Mouse (Mus musculus) liver, embryonic 14.5 days (tissue): ENCODE results near the gene Lama2. TPM values are rescaled to one million over a fixed set of nuclear protein-coding genes. Genes with fewer than 3 reads are reported as not detected.

Experiments used
- ATAC-seq: fragments of 200-750 bp; cut with Nextera tagmentation; 2 replicates; pipeline ENCODE4 v1.8.0; 2017; ENCODE audit warnings: moderate number of reproducible peaks, mild to moderate bottlenecking, moderate library complexity; ENCODE audit not compliant: insufficient read depth
- DNase-seq, 3 experiments: peaks; one replicate each; pipeline ENCODE4 v3.0.0-alpha.2; 2012 to 2013; ENCODE audit warnings: low read depth in 3 of 3, low spot score in 3 of 3
- H3K27ac ChIP-seq: fragments of 300-500 bp; sonication (generic); 2 replicates; pipeline ENCODE4 v1.5.1; 2014; ENCODE audit warnings: moderate library complexity, mild to moderate bottlenecking, control low read depth, inconsistent platforms
- H3K27me3 ChIP-seq: fragments of 300-500 bp; sonication (generic); 2 replicates; pipeline ENCODE4 v1.6.1; 2014; ENCODE audit warnings: mild to moderate bottlenecking, low read length, moderate library complexity; ENCODE audit not compliant: control insufficient read depth, insufficient read depth
- H3K36me3 ChIP-seq: fragments of 300-500 bp; sonication (generic); replicated peaks from 2 replicates; pipeline ENCODE4 v1.6.1; 2014; ENCODE audit warnings: low read depth; ENCODE audit not compliant: control insufficient read depth, insufficient read depth
- H3K4me1 ChIP-seq, 2 experiments: fragments of 200-500 bp in 1 of 2; fragments of 300-500 bp in 1 of 2; sonication (generic) in 1 of 2; replicated peaks; 2 replicates each; pipeline ENCODE4 v1.6.1; 2012 to 2014; ENCODE audit warnings: antibody characterized with exemption in 1 of 2, inconsistent platforms in 1 of 2, low read length in 1 of 2; ENCODE audit not compliant: control insufficient read depth in 2 of 2, insufficient read depth in 2 of 2
- H3K4me2 ChIP-seq: fragments of 300-500 bp; sonication (generic); 2 replicates; pipeline ENCODE4 v1.6.1; 2014; ENCODE audit warnings: low read depth, mild to moderate bottlenecking, control low read depth, moderate library complexity
- H3K4me3 ChIP-seq, 2 experiments: fragments of 200-500 bp in 1 of 2; fragments of 300-500 bp in 1 of 2; sonication (generic) in 1 of 2; 2 replicates each; pipeline ENCODE4 v1.5.1; 2012 to 2014; ENCODE audit warnings: low read depth in 2 of 2, low read length in 2 of 2, mild to moderate bottlenecking in 2 of 2, control low read depth in 1 of 2, inconsistent platforms in 1 of 2, moderate library complexity in 1 of 2; ENCODE audit not compliant: insufficient read depth in 1 of 2
- H3K9ac ChIP-seq: fragments of 300-500 bp; sonication (generic); replicated peaks from 2 replicates; pipeline ENCODE4 v1.6.1; 2014; ENCODE audit warnings: mild to moderate bottlenecking, control low read depth, moderate library complexity
- H3K9me3 ChIP-seq: fragments of 300-500 bp; sonication (generic); 2 replicates; pipeline ENCODE4 v1.6.1; 2016; ENCODE audit warnings: low read length, mixed read lengths; ENCODE audit not compliant: control insufficient read depth
- CTCF ChIP-seq: IDR thresholded peaks from 2 replicates; pipeline ENCODE4 v1.5.1; 2016; ENCODE audit warnings: antibody characterized with exemption, low read depth, control low read depth
- EP300 ChIP-seq: IDR thresholded peaks from 2 replicates; pipeline ENCODE4 v1.6.1; 2016; ENCODE audit warnings: antibody characterized with exemption, low read depth
- WGBS: fragments of 180-500 bp; shearing (Covaris S2); extraction: QIAGEN DNeasy Blood & Tissue Kit; methylation state at CpG from one replicate; pipeline ENCODE4 v1.1.7; 2014; ENCODE audit not compliant: insufficient replicate concordance; 5-methylcytosine and 5-hydroxymethylcytosine counted together
- polyA plus RNA-seq, 2 experiments: library from polyadenylated mRNA; depleted of rRNA in 1 of 2; stranded (reverse) in 1 of 2; unstranded in 1 of 2; fragments of >200 nt; fragmentation: Nextera tagmentation in 1 of 2; extraction: Ambion mirVana in 1 of 2; gene quantifications; 2 replicates each; pipeline versions ENCODE4 v1.2.1 to v1.2.3; 2012 to 2014

Gene Lama2
- polyA plus RNA-seq, 2 experiments = 0.20 to 0.67 TPM

DNA sequence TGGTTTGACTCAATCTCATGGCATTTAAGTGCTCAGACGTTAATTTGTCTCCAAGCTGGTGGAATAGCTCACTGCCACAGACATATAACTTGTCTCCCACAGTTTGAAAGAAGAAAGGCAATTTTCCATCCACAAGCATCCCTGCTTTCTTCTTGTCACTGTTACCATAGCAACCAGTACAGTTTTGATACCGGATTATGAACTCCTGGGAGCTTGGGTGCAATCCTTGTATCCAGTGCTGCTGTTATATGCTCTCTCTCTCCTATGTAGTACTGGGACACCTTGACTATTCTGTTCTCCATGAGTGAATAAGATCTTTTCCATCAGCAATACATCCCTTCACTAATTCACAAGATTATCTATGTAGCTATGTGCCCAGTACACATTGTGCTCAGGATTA lies 612.2 kb downstream of the Lama2 start:
- ATAC-seq (no peak), DNase-seq (no peak)
- no peak overlapping the region for H3K27ac ChIP-seq
- H3K4me3 ChIP-seq = no peak overlapping the region
- 63% methylated on average over 2 of the region's 2 CpGs for WGBS
- TF ChIP-seq CTCF = no peak
- no peak for TF ChIP-seq EP300
- H3K4me2 ChIP-seq = no peak overlapping the region
- no peaks in the 10 kb centered on the region for H3K27me3 ChIP-seq
- H3K9me3 ChIP-seq = no peaks in the 10 kb centered on the region
- H3K4me1 ChIP-seq = no peaks in the 10 kb centered on the region
- no peak overlapping the region for H3K9ac ChIP-seq
- no peaks in the 10 kb centered on the region for H3K36me3 ChIP-seq

DNA sequence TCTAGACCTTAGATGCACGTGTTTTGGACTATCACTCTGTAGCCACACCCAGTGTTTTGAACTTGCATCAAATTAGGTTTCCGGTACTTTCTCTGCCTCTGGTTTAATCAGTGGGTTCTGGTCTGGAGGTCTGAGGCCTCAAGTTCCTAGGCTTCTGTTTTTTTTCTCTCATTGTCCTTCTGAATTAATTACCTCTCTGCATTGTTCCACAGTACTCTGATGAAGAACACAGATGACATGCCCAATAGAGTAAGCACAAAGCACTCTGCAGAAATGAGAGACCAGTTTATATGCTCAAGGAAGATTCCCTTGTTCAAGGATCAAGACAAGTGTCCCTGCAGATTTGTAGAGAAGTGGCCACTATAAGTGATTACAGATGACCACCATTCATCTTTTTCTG lies 613.8 kb downstream of the Lama2 start:
- H3K36me3 ChIP-seq = no peaks in the 10 kb centered on the region
- H3K27ac ChIP-seq = no peak overlapping the region
- H3K4me1 ChIP-seq = no peaks in the 10 kb centered on the region
- WGBS = 59% methylated on average over 2 of the region's 2 CpGs
- no peak overlapping the region for H3K4me2 ChIP-seq
- ATAC-seq (no peak), DNase-seq (no peak)
- no peak overlapping the region for H3K4me3 ChIP-seq
- TF ChIP-seq EP300 (no peak), CTCF (no peak)
- no peaks in the 10 kb centered on the region for H3K9me3 ChIP-seq
- no peaks in the 10 kb centered on the region for H3K27me3 ChIP-seq
- no peak overlapping the region for H3K9ac ChIP-seq

- Histone ChIP-seq H3K4me3 (no peak overlapping the region), H3K36me3 (no peaks in the 10 kb centered on the region), H3K9ac (no peak overlapping the region), H3K4me1 (peaks cover 0 to 2% of the 10 kb centered on the region in 2 experiments; a peak in 1 of 4 replicates), H3K4me2 (no peak overlapping the region), H3K9me3 (no peaks in the 10 kb centered on the region), H3K27me3 (no peaks in the 10 kb centered on the region), H3K27ac (no peak overlapping the region)
- DNase-seq (no peak), ATAC-seq (no peak)
- no peak for TF ChIP-seq EP300
- TF ChIP-seq CTCF = no peak
- 62% methylated on average over 2 of the region's 2 CpGs for WGBS
Observed at GRCm38 (mm10) chr10:27001554-27002178, 617.9 kb downstream of the Lama2 start.

- Histone ChIP-seq H3K4me1 (peaks cover 3 to 11% of the 10 kb centered on the region in 2 experiments; a peak in 3 of 4 replicates), H3K36me3 (no peaks in the 10 kb centered on the region), H3K4me2 (no peak overlapping the region), H3K9me3 (no peaks in the 10 kb centered on the region), H3K9ac (no peak overlapping the region), H3K27ac (no peak overlapping the region), H3K27me3 (no peaks in the 10 kb centered on the region), H3K4me3 (no peak overlapping the region)
- no peak for TF ChIP-seq CTCF
- 0 out of 2 replicates have a peak, but pooled peaks have one; percentile 8 for TF ChIP-seq EP300
- ATAC-seq (no peak), DNase-seq (no peak)
Observed at GRCm38 (mm10) chr10:26996684-26997083, 622.9 kb downstream of the Lama2 start.

DNA sequence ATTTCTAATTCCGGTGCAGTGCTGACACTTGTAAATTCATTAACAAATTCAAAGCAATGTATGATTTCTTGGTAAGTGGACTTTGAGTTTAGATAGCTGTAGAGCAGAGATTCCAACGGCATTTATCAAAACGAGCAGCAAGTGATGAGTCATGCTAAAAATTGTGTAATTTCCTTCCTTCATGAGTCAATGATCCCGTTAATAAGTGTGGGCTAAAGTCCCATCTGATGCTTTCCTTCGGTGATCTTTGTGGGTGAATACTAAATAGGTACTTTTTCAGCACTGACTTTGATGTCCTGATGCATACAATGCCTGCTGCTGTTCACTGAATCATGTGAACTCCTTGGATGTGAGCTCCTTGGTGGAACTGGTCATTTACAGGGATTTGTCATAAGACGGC lies 623.6 kb downstream of the Lama2 start:
- no peaks in the 10 kb centered on the region for H3K36me3 ChIP-seq
- no peak overlapping the region for H3K9ac ChIP-seq
- no peak for TF ChIP-seq CTCF
- no peak for TF ChIP-seq EP300
- 24% methylated on average over 6 of the region's 6 CpGs for WGBS
- H3K4me1 ChIP-seq = peaks cover 3 to 11% of the 10 kb centered on the region in 2 experiments; a peak in 3 of 4 replicates
- H3K4me3 ChIP-seq = no peak overlapping the region
- peak in 1 of 3 experiments; percentile 28 for DNase-seq
- no peaks in the 10 kb centered on the region for H3K9me3 ChIP-seq
- no peaks in the 10 kb centered on the region for H3K27me3 ChIP-seq
- no peak for ATAC-seq
- H3K4me2 ChIP-seq = no peak overlapping the region
- H3K27ac ChIP-seq = no peak overlapping the region
